Mouse (Mus musculus): ENCODE measurements around the gene Arhgap10. TPM values are rescaled to one million over a fixed set of nuclear protein-coding genes. Genes with fewer than 3 reads are reported as not detected.

Gene Arhgap10
- total RNA-seq, 2 experiments from 2014 or later, result 6.9 to 7.6 TPM

GRCm38 (mm10) chr8:77518201-77519115 is 705 bp upstream of the Arhgap10 start:
- no peak for DNase-seq (ENCODE audit: low spot score in 2 of 2)

GRCm38 (mm10) chr8:77516845-77517244 is 908 bp downstream of the Arhgap10 start:
- no peak for DNase-seq (ENCODE audit: low spot score in 2 of 2)

GRCm38 (mm10) chr8:77515786-77516185 is 2.0 kb downstream of the Arhgap10 start:
- no peak for DNase-seq (ENCODE audit: low spot score in 2 of 2)

DNA sequence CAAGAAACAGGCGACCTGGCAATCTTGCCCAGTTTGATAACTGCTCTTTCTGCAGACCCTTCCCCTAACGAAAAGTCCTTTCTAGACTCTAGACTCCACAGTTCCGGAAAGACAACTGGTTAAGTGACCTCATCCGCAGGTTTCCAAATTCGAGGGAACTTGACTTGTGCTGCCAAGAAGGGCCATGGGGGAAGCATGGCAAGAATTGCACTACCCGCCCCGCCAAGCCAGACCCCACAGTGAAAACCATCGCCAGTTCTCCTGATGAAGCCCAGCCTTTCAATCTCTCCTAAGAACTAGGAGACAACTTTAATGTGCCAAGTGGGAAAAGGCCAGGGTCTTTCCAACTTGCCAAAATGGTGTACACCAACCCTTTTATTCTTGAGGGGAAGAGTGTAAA is 2.6 kb downstream of the Arhgap10 start:
- DNase-seq (ENCODE audit: low spot score in 2 of 2), result no peak

DNA sequence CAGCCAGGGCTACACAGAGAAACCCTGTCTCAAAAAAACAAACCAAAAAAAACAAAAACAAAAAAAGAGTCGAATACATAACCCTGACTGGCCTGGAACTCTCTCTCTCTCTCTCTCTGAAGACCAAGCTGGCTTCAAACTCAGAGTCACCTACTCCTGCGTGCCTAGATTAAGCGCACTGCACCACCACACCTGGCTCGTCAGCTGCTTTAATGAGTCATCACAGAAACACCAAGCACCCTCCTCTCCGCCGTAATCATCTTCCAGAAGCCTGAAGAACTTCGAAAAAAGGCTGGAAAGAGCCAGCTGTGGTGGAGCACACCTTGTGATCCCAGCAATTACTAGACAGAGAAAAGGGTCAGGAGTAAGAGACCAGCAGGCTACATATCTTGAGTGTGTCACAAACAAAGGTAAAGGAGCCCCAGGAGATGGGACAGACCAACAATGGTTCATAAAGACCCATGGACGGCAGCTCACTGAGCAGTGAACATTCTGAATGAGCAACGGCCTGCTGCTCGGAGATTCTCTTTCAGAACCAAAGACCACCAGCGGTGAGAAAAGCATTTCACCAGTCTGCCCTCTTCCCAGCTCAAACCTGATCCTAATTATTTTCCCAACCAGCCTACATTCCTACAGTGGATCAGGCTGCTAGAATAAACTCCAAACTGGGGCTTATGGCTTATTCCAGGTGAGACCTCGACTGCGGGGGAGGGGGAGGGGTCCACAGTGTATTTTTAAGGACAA is 5.8 kb downstream of the Arhgap10 start:
- no peak for DNase-seq (ENCODE audit: low spot score in 2 of 2)

GRCm38 (mm10) chr8:77510426-77510825 is 7.3 kb downstream of the Arhgap10 start:
- DNase-seq (ENCODE audit: low spot score in 2 of 2), result no peak

- no peak for DNase-seq (ENCODE audit: low spot score in 2 of 2)
These were observed 8.7 kb downstream of the Arhgap10 start for GRCm38 (mm10) chr8:77509044-77509443.

- no peak for DNase-seq (ENCODE audit: low spot score in 2 of 2)
These were observed 10.2 kb downstream of the Arhgap10 start for GRCm38 (mm10) chr8:77507510-77508035.

- DNase-seq (ENCODE audit: low spot score in 2 of 2), result no peak
These were observed 11.2 kb downstream of the Arhgap10 start for GRCm38 (mm10) chr8:77506539-77506938.

GRCm38 (mm10) chr8:77502547-77502946 is 15.2 kb downstream of the Arhgap10 start:
- no peak for DNase-seq (ENCODE audit: low spot score in 2 of 2)

DNA sequence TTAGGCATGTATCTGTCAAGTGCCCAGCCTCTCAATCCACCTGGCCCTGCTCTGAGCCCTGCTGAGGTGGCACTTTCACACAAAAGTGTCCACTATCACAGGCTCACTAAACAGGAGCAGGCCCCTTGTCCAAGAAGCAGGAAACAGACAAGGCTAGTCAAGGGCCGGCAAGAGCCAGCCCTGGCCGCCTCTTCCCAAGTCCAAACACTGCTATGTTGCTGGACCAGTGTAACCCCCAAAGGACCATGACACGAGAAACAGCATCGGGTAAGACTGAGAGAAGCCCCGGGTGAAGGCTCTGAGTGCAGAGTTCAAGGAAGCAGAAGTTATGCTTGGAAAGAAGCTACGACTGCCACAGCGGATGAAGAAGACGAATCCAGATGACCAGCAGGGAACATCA is 16.6 kb downstream of the Arhgap10 start:
- no peak for DNase-seq (ENCODE audit: low spot score in 2 of 2)

DNA sequence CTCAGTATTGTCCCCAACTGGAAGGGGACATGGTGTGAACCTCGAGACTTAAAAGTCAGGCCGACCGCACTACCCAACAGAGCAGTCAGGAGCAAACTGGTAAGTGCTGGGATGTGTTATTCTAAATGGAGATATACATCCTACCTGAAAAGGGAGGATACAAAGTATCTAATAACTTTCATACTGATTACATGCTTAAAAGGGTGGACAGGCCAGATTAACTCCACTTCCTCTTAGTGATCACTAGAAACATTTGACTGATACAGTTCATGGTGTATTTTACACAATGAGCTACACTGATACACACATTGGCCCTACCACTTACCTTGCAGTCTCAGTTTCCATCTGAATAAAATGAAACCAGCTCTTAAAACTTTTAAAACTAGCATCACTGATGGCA is 17.5 kb downstream of the Arhgap10 start:
- no peak for DNase-seq (ENCODE audit: low spot score in 2 of 2)

- no peak for DNase-seq (ENCODE audit: low spot score in 2 of 2)
These were observed 20.3 kb downstream of the Arhgap10 start for GRCm38 (mm10) chr8:77497442-77497841.

- no peak for DNase-seq (ENCODE audit: low spot score in 2 of 2)
These were observed 21.5 kb downstream of the Arhgap10 start for GRCm38 (mm10) chr8:77496253-77496652.

GRCm38 (mm10) chr8:77494376-77495328 is 23.1 kb downstream of the Arhgap10 start:
- no peak for DNase-seq (ENCODE audit: low spot score in 2 of 2)

GRCm38 (mm10) chr8:77492356-77493058 is 25.2 kb downstream of the Arhgap10 start:
- peak in 1 of 2 experiments; percentile 39 for DNase-seq (ENCODE audit: low spot score in 2 of 2)

DNA sequence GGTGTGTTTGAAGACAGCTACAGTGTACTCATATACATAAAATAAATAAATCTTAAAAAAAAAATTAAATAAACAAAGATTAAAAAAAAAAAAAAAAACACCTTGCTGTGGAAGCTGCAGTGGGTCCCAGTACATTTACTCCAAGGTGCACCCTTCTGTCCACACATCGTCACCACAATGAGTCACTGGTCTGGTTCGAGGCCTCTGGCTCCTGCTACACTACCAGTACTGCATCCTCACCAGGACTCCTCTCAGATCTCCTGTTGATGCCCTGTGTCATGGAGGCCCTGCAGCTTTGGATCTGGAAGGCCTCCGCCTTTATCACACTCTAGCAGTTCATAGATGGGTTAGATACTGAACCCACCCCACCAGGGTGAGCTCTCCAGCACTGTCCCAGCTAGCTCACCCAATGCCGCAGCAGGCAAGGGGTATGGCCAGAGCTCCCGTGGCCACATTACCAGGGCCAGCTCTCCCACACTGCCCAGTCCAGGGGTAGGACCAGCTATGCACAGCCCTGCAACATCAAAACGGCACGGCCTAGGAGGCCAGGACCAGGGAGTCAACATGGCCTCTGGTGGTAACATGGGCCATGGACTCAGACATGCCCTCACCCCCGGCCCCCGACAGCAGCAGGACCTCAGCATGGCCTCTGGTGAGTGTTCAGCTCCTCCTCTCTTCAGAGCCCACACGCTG is 26.4 kb downstream of the Arhgap10 start:
- DNase-seq (ENCODE audit: low spot score in 2 of 2), result no peak

GRCm38 (mm10) chr8:77490095-77490781 is 27.5 kb downstream of the Arhgap10 start:
- DNase-seq (ENCODE audit: low spot score in 2 of 2), result peak in 1 of 2 experiments; percentile 41

GRCm38 (mm10) chr8:77489235-77489634 is 28.5 kb downstream of the Arhgap10 start:
- no peak for DNase-seq (ENCODE audit: low spot score in 2 of 2)

Data from layer of hippocampus, postnatal 14 days (tissue).